In the genomic region with DNA sequence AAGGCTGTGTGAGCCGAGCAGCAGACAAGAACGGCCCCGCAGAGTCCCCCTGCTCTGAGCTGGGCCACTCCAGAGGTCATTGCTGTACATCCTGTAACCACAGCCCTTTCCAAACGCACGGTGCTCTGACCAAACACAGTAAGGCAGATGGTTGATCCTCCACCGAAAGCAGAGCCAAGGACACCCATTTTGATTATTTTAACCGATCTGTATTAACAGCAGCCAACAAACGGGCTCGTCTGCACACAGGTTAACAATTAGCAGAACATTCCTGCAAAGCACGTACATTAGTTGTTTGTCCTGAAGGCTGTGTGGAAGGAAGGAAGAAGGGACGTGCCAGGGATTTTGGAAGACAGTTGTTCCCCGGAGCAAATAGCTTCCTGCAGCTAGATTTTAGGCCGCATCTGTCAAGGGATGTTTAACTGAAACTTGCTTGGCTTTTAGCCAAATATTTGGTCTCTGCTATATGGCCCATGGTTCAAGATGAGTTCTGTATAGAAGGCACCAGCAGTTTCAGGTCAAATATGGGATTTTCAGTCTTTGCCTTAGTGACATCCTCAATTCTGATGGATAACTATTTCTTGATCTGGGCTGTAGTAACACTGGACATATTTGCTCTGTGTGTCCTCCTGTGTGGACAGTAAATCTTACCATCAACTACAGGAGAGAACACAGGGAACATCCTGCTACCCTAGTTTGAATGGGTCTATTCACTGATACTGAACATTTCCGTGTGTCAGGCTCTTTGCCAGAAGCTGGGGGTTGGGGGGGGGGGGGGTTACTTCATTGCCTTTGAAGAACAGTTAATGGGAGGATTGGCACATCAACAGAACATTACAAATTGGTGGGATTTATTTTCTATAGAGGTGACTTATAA, we compare ENCODE assay signal across 9 mouse cellular contexts.
DNase-seq lines count a peak whose midpoint lies in the region; ATAC-seq and TF ChIP-seq lines count a peak whose summit lies in the region.
"Had no signal": no experiment of that assay in that cellular context is flagged by ENCODE, and none has a peak within 500 bp of the region (broad histone marks: within the 10 kb centered on the region; RNA-seq: fewer than 3 reads in every experiment).

No protein-coding gene starts in this region.

- intact Hi-C loops in left cerebral cortex, adult 2 months (cut with DNase I) = no loop called here
- intact Hi-C loops in left cerebral cortex, postnatal 14 days (cut with DNase I) = no loop called here

- no peak overlapping the region for H3K4me2 ChIP-seq in forebrain, embryonic 14.5 days (ENCODE audit: low read length)
- H3K4me2 ChIP-seq in forebrain, embryonic 11.5 days (ENCODE audit: low read depth, low read length, severe bottlenecking) = no peak overlapping the region
- no peak overlapping the region for H3K4me2 ChIP-seq in forebrain, embryonic 16.5 days (ENCODE audit: low read length)
- no peak overlapping the region for H3K4me2 ChIP-seq in neural tube, embryonic 15.5 days

- DNase-seq in forebrain, embryonic 14.5 days (ENCODE audit: low spot score) = peak; percentile 43
- DNase-seq in forebrain, embryonic 11.5 days (ENCODE audit: low spot score) = no peak
- DNase-seq in left cerebral cortex, adult 2 months (ENCODE audit: extremely low spot score in 1 of 2, low spot score in 2 of 2) = no peak
- no peak for DNase-seq in left cerebral cortex, postnatal 14 days (ENCODE audit: low spot score in 2 of 2)
- no peak for DNase-seq in retina, postnatal 1 day
- no peak for DNase-seq in layer of hippocampus, adult 18-20 months (ENCODE audit: low spot score in 2 of 2)

- no peaks in the 10 kb centered on the region for H3K36me3 ChIP-seq in forebrain, embryonic 14.5 days (ENCODE audit: control insufficient read depth, insufficient read depth, low read length)
- no peaks in the 10 kb centered on the region for H3K36me3 ChIP-seq in forebrain, embryonic 11.5 days (ENCODE audit: control insufficient read depth, insufficient read depth, low read length)
- H3K36me3 ChIP-seq in forebrain, embryonic 16.5 days (ENCODE audit: control insufficient read depth, insufficient read depth) = no peaks in the 10 kb centered on the region
- no peaks in the 10 kb centered on the region for H3K36me3 ChIP-seq in neural tube, embryonic 15.5 days

- WGBS in forebrain, embryonic 14.5 days = 38% methylated on average over 14 of the region's 14 CpGs
- 76% methylated on average over 14 of the region's 14 CpGs for WGBS in forebrain, embryonic 11.5 days
- WGBS in forebrain, embryonic 16.5 days = 34% methylated on average over 14 of the region's 14 CpGs
- 37% methylated on average over 14 of the region's 14 CpGs for WGBS in neural tube, embryonic 15.5 days

- no peaks in the 10 kb centered on the region for H3K9me3 ChIP-seq in forebrain, embryonic 14.5 days (replicated peaks; ENCODE audit: control insufficient read depth, low read length)
- no peaks in the 10 kb centered on the region for H3K9me3 ChIP-seq in forebrain, embryonic 11.5 days (ENCODE audit: control insufficient read depth, low read length)
- no peaks in the 10 kb centered on the region for H3K9me3 ChIP-seq in forebrain, embryonic 16.5 days (ENCODE audit: control insufficient read depth, low read length)
- H3K9me3 ChIP-seq in neural tube, embryonic 15.5 days (replicated peaks) = no peaks in the 10 kb centered on the region

- H3K27me3 ChIP-seq in forebrain, embryonic 14.5 days (replicated peaks; ENCODE audit: control insufficient read depth, insufficient read depth, low read length) = no peaks in the 10 kb centered on the region
- H3K27me3 ChIP-seq in forebrain, embryonic 11.5 days (ENCODE audit: control insufficient read depth, insufficient read depth, low read length) = no peaks in the 10 kb centered on the region
- H3K27me3 ChIP-seq in forebrain, embryonic 16.5 days (replicated peaks; ENCODE audit: control insufficient read depth, insufficient read depth, low read length) = no peaks in the 10 kb centered on the region
- H3K27me3 ChIP-seq in neural tube, embryonic 15.5 days (replicated peaks) = no peaks in the 10 kb centered on the region

- H3K27ac ChIP-seq in forebrain, embryonic 14.5 days (ENCODE audit: low read depth, low read length) = no peak overlapping the region
- no peak overlapping the region for H3K27ac ChIP-seq in forebrain, embryonic 11.5 days (ENCODE audit: low read depth, low read length)
- H3K27ac ChIP-seq in left cerebral cortex, adult 2 months = peak overlapping the region; percentile 83
- no peak overlapping the region for H3K27ac ChIP-seq in forebrain, embryonic 16.5 days (ENCODE audit: low read length)
- H3K27ac ChIP-seq in neural tube, embryonic 15.5 days (replicated peaks) = peak overlapping the region; percentile 71

- peaks cover 10% of the 10 kb centered on the region; the same call in 1 of the 2 replicates for H3K4me1 ChIP-seq in forebrain, embryonic 14.5 days (ENCODE audit: control insufficient read depth, insufficient read depth, low read length)
- peaks cover 3% of the 10 kb centered on the region; the same call in 1 of the 2 replicates for H3K4me1 ChIP-seq in forebrain, embryonic 11.5 days (replicated peaks; ENCODE audit: control insufficient read depth, insufficient read depth, low read length)
- H3K4me1 ChIP-seq in forebrain, embryonic 16.5 days (replicated peaks; ENCODE audit: control insufficient read depth, insufficient read depth, low read length) = peaks cover 21% of the 10 kb centered on the region
- H3K4me1 ChIP-seq in neural tube, embryonic 15.5 days = peaks cover 23% of the 10 kb centered on the region

- no peak overlapping the region for H3K4me3 ChIP-seq in forebrain, embryonic 14.5 days (ENCODE audit: low read depth, low read length)
- no peak overlapping the region for H3K4me3 ChIP-seq in forebrain, embryonic 11.5 days (ENCODE audit: low read depth, low read length)
- no peak overlapping the region for H3K4me3 ChIP-seq in left cerebral cortex, adult 2 months
- no peak overlapping the region for H3K4me3 ChIP-seq in forebrain, embryonic 16.5 days (replicated peaks; ENCODE audit: low read length)
- H3K4me3 ChIP-seq in neural tube, embryonic 15.5 days (replicated peaks) = no peak overlapping the region

- ATAC-seq in forebrain, embryonic 14.5 days = peak; percentile 36; the same call in 1 of the 2 replicates
- ATAC-seq in forebrain, embryonic 11.5 days (replicated peaks; ENCODE audit: low FRiP score) = no peak
- ATAC-seq in forebrain, embryonic 16.5 days = peak; percentile 26
- peak; percentile 84 for ATAC-seq in neural tube, embryonic 15.5 days (ENCODE audit: low FRiP score)
- ATAC-seq: CD4-positive, CD25-positive, alpha-beta regulatory T cell, adult 4 months had no signal

- TF ChIP-seq CTCF in left cerebral cortex, adult 2 months (IDR thresholded peaks at IDR 0.05) = no peak

- no peak overlapping the region for H3K9ac ChIP-seq in forebrain, embryonic 14.5 days (ENCODE audit: low read length)
- no peak overlapping the region for H3K9ac ChIP-seq in forebrain, embryonic 11.5 days (ENCODE audit: low read length)
- no peak overlapping the region for H3K9ac ChIP-seq in forebrain, embryonic 16.5 days (replicated peaks; ENCODE audit: low read depth, low read length)
- no peak overlapping the region for H3K9ac ChIP-seq in neural tube, embryonic 15.5 days (replicated peaks)

Comparison
In these comparisons a context has a peak if more than half of its experiments do, and no peak if none do; other contexts are left out.
1. H3K27ac ChIP-seq: peak in left cerebral cortex, adult 2 months (single experiment) and neural tube, embryonic 15.5 days (single experiment); none in forebrain, embryonic 14.5 days (single experiment), forebrain, embryonic 11.5 days (single experiment) and forebrain, embryonic 16.5 days (single experiment).